Mouse (Mus musculus): Measurements from ENCODE around the gene Mlph. TPM values are rescaled to one million over a fixed set of nuclear protein-coding genes. Genes with fewer than 3 reads are reported as not detected.
A peak's percentile ranks its signal among the peaks of the same experiment; 100 is the strongest.

Mlph gene
- polyA plus RNA-seq, 1 experiment = 0.28 TPM

- Histone ChIP-seq H3K9ac (ENCODE audit: low read depth, poor library complexity, severe bottlenecking) (no peak overlapping the region), H3K4me1 (ENCODE audit: control insufficient read depth, insufficient read depth, low read length) (no peaks in the 10 kb centered on the region), H3K36me3 (ENCODE audit: control insufficient read depth, insufficient read depth, low read length, poor library complexity, severe bottlenecking) (no peaks in the 10 kb centered on the region), H3K27me3 (ENCODE audit: control insufficient read depth, insufficient read depth, low read length, poor library complexity, severe bottlenecking) (no peaks in the 10 kb centered on the region), H3K27ac (ENCODE audit: insufficient read depth, low read length) (no peak overlapping the region), H3K9me3 (replicated peaks; ENCODE audit: control insufficient read depth, insufficient read depth, low read length, poor library complexity, severe bottlenecking) (no peaks in the 10 kb centered on the region), H3K4me3 (ENCODE audit: low read depth, low read length) (no peak overlapping the region)
- TF ChIP-seq EP300 (IDR thresholded peaks at IDR 0.05; ENCODE audit: insufficient read depth, low read depth, low read length) (no peak), CTCF (IDR thresholded peaks at IDR 0.05; ENCODE audit: low read depth, low read length) (no peak), POLR2A (IDR thresholded peaks at IDR 0.05; ENCODE audit: insufficient read depth, low read length) (no peak)
Measured at GRCm38 (mm10) chr1:90951670-90952069, 36.8 kb downstream of the Mlph start.

DNA sequence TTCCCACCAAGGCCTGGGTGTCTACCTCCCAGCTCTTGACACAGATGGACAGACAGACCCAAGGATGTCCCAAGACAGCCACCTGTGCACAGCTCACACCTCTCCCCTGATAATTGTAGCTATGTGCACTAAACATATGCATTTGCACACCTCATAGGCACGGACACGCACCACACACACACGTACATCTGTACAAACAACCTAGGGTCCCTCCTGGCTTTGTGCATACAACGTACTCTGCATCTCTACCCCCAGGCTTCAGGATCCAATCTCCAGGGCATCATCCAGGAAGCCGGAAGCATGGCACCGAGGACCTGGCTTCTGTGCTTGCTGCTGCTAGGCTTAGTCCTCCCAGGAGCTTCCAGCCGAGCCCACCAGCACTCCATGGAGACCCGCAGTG, 37.9 kb downstream of the Mlph start, which contains the start of gene Prlh:
Gene Prlh (plus strand): TSS at position 301 of the 400 bp plus-strand sequence.
- H3K27ac ChIP-seq (ENCODE audit: insufficient read depth, low read length) = no peak within 1 kb of the TSS
- H3K9ac ChIP-seq (ENCODE audit: low read depth, poor library complexity, severe bottlenecking) = no peak within 1 kb of the TSS
- no peak within 1 kb of the TSS for H3K4me3 ChIP-seq (ENCODE audit: low read depth, low read length)

GRCm38 (mm10) chr1:90953688-90954087, 38.8 kb downstream of the Mlph start:
- H3K9ac ChIP-seq (ENCODE audit: low read depth, poor library complexity, severe bottlenecking) = no peak overlapping the region
- no peaks in the 10 kb centered on the region for H3K9me3 ChIP-seq (replicated peaks; ENCODE audit: control insufficient read depth, insufficient read depth, low read length, poor library complexity, severe bottlenecking)
- H3K4me3 ChIP-seq (ENCODE audit: low read depth, low read length) = no peak overlapping the region
- no peak overlapping the region for H3K27ac ChIP-seq (ENCODE audit: insufficient read depth, low read length)
- no peaks in the 10 kb centered on the region for H3K36me3 ChIP-seq (ENCODE audit: control insufficient read depth, insufficient read depth, low read length, poor library complexity, severe bottlenecking)
- no peaks in the 10 kb centered on the region for H3K4me1 ChIP-seq (ENCODE audit: control insufficient read depth, insufficient read depth, low read length)
- TF ChIP-seq POLR2A (IDR thresholded peaks at IDR 0.05; ENCODE audit: insufficient read depth, low read length) = no peak
- no peak for TF ChIP-seq EP300 (IDR thresholded peaks at IDR 0.05; ENCODE audit: insufficient read depth, low read depth, low read length)
- no peak for TF ChIP-seq CTCF (IDR thresholded peaks at IDR 0.05; ENCODE audit: low read depth, low read length)
- H3K27me3 ChIP-seq (ENCODE audit: control insufficient read depth, insufficient read depth, low read length, poor library complexity, severe bottlenecking) = no peaks in the 10 kb centered on the region

More for the DNA sequence above, 37.9 kb downstream of the Mlph start, which contains the start of gene Prlh:
- no peaks in the 10 kb centered on the region for H3K4me1 ChIP-seq (ENCODE audit: control insufficient read depth, insufficient read depth, low read length)
- H3K36me3 ChIP-seq (ENCODE audit: control insufficient read depth, insufficient read depth, low read length, poor library complexity, severe bottlenecking) = no peaks in the 10 kb centered on the region
- no peaks in the 10 kb centered on the region for H3K27me3 ChIP-seq (ENCODE audit: control insufficient read depth, insufficient read depth, low read length, poor library complexity, severe bottlenecking)
- TF ChIP-seq CTCF (IDR thresholded peaks at IDR 0.05; ENCODE audit: low read depth, low read length) = no peak
- no peak for TF ChIP-seq EP300 (IDR thresholded peaks at IDR 0.05; ENCODE audit: insufficient read depth, low read depth, low read length)
- TF ChIP-seq POLR2A (IDR thresholded peaks at IDR 0.05; ENCODE audit: insufficient read depth, low read length) = no peak
- H3K9me3 ChIP-seq (replicated peaks; ENCODE audit: control insufficient read depth, insufficient read depth, low read length, poor library complexity, severe bottlenecking) = no peaks in the 10 kb centered on the region

- TF ChIP-seq CTCF (IDR thresholded peaks at IDR 0.05; ENCODE audit: low read depth, low read length) = peak; percentile 62
- no peak for TF ChIP-seq EP300 (IDR thresholded peaks at IDR 0.05; ENCODE audit: insufficient read depth, low read depth, low read length)
- TF ChIP-seq POLR2A (IDR thresholded peaks at IDR 0.05; ENCODE audit: insufficient read depth, low read length) = no peak
- H3K9me3 ChIP-seq (replicated peaks; ENCODE audit: control insufficient read depth, insufficient read depth, low read length, poor library complexity, severe bottlenecking) = no peaks in the 10 kb centered on the region
Measured at GRCm38 (mm10) chr1:90956245-90957096, 41.6 kb downstream of the Mlph start.

DNA sequence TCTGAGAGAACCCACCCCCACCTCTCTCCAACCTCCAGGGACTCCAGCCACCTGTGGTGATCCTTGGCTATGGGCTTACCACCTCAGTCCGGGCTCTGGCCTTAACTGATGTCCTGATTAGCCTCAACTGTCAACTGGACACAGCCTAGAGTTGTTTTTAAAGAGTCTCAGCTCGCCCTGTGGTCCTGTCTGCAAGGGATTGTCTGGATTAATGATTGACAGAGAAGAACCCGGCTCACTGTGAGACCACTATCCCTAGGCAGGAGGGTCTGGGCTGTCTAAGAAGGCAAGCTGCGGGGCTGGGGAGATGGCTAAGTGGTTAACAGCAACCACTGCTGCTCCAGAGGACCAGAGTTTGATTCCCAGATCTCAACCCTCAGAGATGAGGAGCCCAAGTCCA, 47.6 kb downstream of the Mlph start:
- H3K27me3 ChIP-seq (ENCODE audit: control insufficient read depth, insufficient read depth, low read length, poor library complexity, severe bottlenecking) = no peaks in the 10 kb centered on the region
- H3K36me3 ChIP-seq (ENCODE audit: control insufficient read depth, insufficient read depth, low read length, poor library complexity, severe bottlenecking) = no peaks in the 10 kb centered on the region
- H3K9me3 ChIP-seq (replicated peaks; ENCODE audit: control insufficient read depth, insufficient read depth, low read length, poor library complexity, severe bottlenecking) = no peaks in the 10 kb centered on the region
- no peak overlapping the region for H3K27ac ChIP-seq (ENCODE audit: insufficient read depth, low read length)
- H3K4me3 ChIP-seq (ENCODE audit: low read depth, low read length) = no peak overlapping the region
- no peak overlapping the region for H3K9ac ChIP-seq (ENCODE audit: low read depth, poor library complexity, severe bottlenecking)
- no peaks in the 10 kb centered on the region for H3K4me1 ChIP-seq (ENCODE audit: control insufficient read depth, insufficient read depth, low read length)
- TF ChIP-seq CTCF (IDR thresholded peaks at IDR 0.05; ENCODE audit: low read depth, low read length) = no peak

More at GRCm38 (mm10) chr1:90956245-90957096, 41.6 kb downstream of the Mlph start:
- H3K27me3 ChIP-seq (ENCODE audit: control insufficient read depth, insufficient read depth, low read length, poor library complexity, severe bottlenecking) = no peaks in the 10 kb centered on the region
- no peaks in the 10 kb centered on the region for H3K4me1 ChIP-seq (ENCODE audit: control insufficient read depth, insufficient read depth, low read length)
- H3K36me3 ChIP-seq (ENCODE audit: control insufficient read depth, insufficient read depth, low read length, poor library complexity, severe bottlenecking) = no peaks in the 10 kb centered on the region
- no peak overlapping the region for H3K4me3 ChIP-seq (ENCODE audit: low read depth, low read length)
- H3K27ac ChIP-seq (ENCODE audit: insufficient read depth, low read length) = no peak overlapping the region
- no peak overlapping the region for H3K9ac ChIP-seq (ENCODE audit: low read depth, poor library complexity, severe bottlenecking)

DNA sequence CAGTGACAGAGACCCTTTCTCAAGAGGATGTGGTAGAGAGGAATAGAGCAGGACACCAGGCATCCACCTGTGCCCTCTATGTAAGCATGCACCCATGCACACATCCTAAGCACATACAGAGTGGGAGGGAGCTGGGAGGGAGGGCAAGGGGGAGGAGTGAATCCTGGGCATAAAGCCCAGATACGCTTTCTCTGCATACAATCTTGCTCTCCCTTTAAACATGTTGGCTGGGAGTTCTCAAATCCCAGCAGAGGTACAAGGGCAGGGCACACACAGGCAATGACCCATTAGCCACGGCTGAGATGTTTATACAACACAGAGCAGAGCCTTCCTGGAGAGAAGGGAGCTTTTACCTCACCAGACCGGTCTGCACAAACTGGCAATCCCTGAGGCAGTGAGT, 48.1 kb downstream of the Mlph start:
- Histone ChIP-seq H3K4me1 (ENCODE audit: control insufficient read depth, insufficient read depth, low read length) (no peaks in the 10 kb centered on the region), H3K9me3 (replicated peaks; ENCODE audit: control insufficient read depth, insufficient read depth, low read length, poor library complexity, severe bottlenecking) (no peaks in the 10 kb centered on the region), H3K27ac (ENCODE audit: insufficient read depth, low read length) (no peak overlapping the region), H3K36me3 (ENCODE audit: control insufficient read depth, insufficient read depth, low read length, poor library complexity, severe bottlenecking) (no peaks in the 10 kb centered on the region), H3K27me3 (ENCODE audit: control insufficient read depth, insufficient read depth, low read length, poor library complexity, severe bottlenecking) (no peaks in the 10 kb centered on the region), H3K4me3 (ENCODE audit: low read depth, low read length) (no peak overlapping the region), H3K9ac (ENCODE audit: low read depth, poor library complexity, severe bottlenecking) (no peak overlapping the region)
- TF ChIP-seq POLR2A (IDR thresholded peaks at IDR 0.05; ENCODE audit: insufficient read depth, low read length) = no peak
- TF ChIP-seq CTCF (IDR thresholded peaks at IDR 0.05; ENCODE audit: low read depth, low read length) = no peak
- no peak for TF ChIP-seq EP300 (IDR thresholded peaks at IDR 0.05; ENCODE audit: insufficient read depth, low read depth, low read length)
